Mouse (Mus musculus) heart, embryonic 15.5 days (tissue): ENCODE measurements around the gene Acta1. TPM values are rescaled to one million over a fixed set of nuclear protein-coding genes. Genes with fewer than 3 reads are reported as not detected.

Experiments used
- ATAC-seq: fragments of 200-750 bp; cut with Nextera tagmentation; replicated peaks from 2 replicates; pipeline ENCODE4 v1.8.0; 2017; ENCODE audit warnings: low read depth, moderate TSS enrichment; ENCODE audit not compliant: insufficient number of reproducible peaks, insufficient read depth, low FRiP score
- H3K27ac ChIP-seq: fragments of 300-500 bp; sonication (generic); 2 replicates; pipeline ENCODE4 v1.5.1; 2015; ENCODE audit warnings: mild to moderate bottlenecking, inconsistent platforms
- H3K27me3 ChIP-seq: fragments of 300-500 bp; sonication (generic); 2 replicates; pipeline ENCODE4 v1.6.1; 2015; ENCODE audit warnings: inconsistent platforms
- H3K36me3 ChIP-seq: fragments of 300-500 bp; sonication (generic); 2 replicates; pipeline ENCODE4 v1.6.1; 2015; ENCODE audit warnings: mild to moderate bottlenecking, inconsistent platforms
- H3K4me1 ChIP-seq: fragments of 300-500 bp; sonication (generic); replicated peaks from 2 replicates; pipeline ENCODE4 v1.6.1; 2015; ENCODE audit warnings: inconsistent platforms
- H3K4me2 ChIP-seq: fragments of 300-500 bp; sonication (generic); 2 replicates; pipeline ENCODE4 v1.6.1; 2015; ENCODE audit warnings: inconsistent platforms, mild to moderate bottlenecking, moderate library complexity
- H3K4me3 ChIP-seq: fragments of 300-500 bp; sonication (generic); 2 replicates; pipeline ENCODE4 v1.5.1; 2015; ENCODE audit warnings: mild to moderate bottlenecking, inconsistent platforms
- H3K9ac ChIP-seq: fragments of 300-500 bp; sonication (generic); 2 replicates; pipeline ENCODE4 v1.6.1; 2015; ENCODE audit warnings: mild to moderate bottlenecking, inconsistent platforms
- H3K9me3 ChIP-seq: fragments of 300-500 bp; sonication (generic); replicated peaks from 2 replicates; pipeline ENCODE4 v1.6.1; 2016; ENCODE audit warnings: inconsistent platforms
- WGBS: fragments of 180-500 bp; shearing (Covaris S2); methylation state at CpG from one replicate; pipeline ENCODE4 v1.1.7; 2015; ENCODE audit warnings: mixed read lengths; 5-methylcytosine and 5-hydroxymethylcytosine counted together
- polyA plus RNA-seq: library from polyadenylated mRNA; unstranded; fragments of >200 nt; fragmentation: Nextera tagmentation; extraction: Ambion mirVana; gene quantifications from 2 replicates; pipeline ENCODE4 v1.2.1, GENCODE M21; 2015

The Acta1 gene
- polyA plus RNA-seq, 1 experiment from 2014 or later = 184 TPM

DNA sequence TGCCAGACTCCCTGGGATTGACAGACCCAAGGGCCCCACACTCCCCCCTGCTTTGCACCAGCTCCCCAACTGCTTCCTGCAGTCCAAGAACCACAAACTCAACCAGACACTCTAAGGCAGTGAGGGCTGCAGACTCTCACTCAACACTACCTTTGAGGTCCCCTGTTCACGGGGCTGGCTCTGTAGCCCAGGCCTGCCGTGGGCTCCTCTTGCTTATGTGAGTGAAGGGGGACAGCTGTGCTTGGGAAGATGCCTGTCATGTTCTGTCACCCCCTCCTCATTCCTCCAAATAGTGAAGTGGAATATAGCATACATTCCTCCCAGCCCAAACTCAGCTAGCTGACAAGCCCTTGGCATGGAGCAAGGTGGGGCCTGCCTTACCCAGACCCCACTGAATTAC, 12.1 kb downstream of the Acta1 start:
- Histone ChIP-seq H3K9ac (no peak overlapping the region), H3K4me2 (no peak overlapping the region), H3K27ac (no peak overlapping the region), H3K9me3 (no peaks in the 10 kb centered on the region), H3K36me3 (no peaks in the 10 kb centered on the region), H3K4me1 (peaks cover 15% of the 10 kb centered on the region), H3K4me3 (no peak overlapping the region), H3K27me3 (peaks cover 12% of the 10 kb centered on the region)
- ATAC-seq = no peak
- WGBS = 49% methylated on average over 2 of the region's 2 CpGs

DNA sequence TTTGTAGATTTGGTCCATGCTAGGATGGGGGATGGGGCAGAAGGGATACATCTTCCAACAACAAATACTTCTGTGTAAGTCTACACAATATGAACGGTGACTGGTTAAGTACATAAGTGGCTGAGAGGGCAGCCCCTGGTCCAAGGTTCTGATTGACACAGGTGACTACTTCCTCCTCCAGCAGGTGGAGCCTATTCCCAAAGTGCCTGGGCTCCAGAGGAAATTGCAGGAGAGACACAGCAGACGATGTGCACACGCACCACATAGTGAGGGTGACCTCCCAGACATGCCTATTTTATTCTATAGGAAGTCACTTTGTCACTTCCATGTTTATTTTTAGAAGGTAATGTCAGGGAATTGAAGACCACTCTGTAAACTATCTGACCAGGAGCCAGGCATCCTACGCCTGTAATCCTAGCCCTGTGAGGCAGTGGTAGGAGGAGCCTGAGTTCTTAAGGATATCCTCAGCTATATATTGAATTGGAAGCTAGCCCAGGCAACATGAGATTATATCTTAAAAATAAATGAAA, 13.7 kb downstream of the Acta1 start:
- no peak overlapping the region for H3K4me3 ChIP-seq
- no peak for ATAC-seq
- H3K4me2 ChIP-seq = no peak overlapping the region
- H3K27me3 ChIP-seq = peaks cover 9% of the 10 kb centered on the region
- peaks cover 15% of the 10 kb centered on the region for H3K4me1 ChIP-seq
- H3K36me3 ChIP-seq = no peaks in the 10 kb centered on the region
- 27% methylated on average over 4 of the region's 4 CpGs for WGBS
- H3K9ac ChIP-seq = no peak overlapping the region
- no peaks in the 10 kb centered on the region for H3K9me3 ChIP-seq
- H3K27ac ChIP-seq = no peak overlapping the region

DNA sequence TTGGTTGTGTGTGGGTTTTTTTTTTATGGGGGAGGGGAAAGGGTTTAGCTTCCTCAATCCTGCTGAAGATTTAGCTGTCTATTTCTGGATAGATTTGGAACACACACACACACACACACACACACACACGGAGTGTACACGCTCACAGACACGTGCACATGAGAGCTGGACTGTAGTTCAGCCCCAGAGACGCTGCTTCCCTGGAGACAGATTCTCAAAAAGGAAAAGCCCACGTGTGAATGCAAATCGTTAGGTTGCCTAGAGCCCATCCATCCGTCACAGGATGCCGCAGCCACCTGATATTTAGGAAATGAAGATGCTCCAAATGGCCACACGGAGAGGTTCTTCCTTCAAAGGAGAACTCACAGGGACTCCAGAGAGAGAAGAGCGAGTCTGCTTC, 14.3 kb downstream of the Acta1 start:
- no peak for ATAC-seq
- Histone ChIP-seq H3K9ac (no peak overlapping the region), H3K4me1 (peaks cover 15% of the 10 kb centered on the region), H3K4me3 (no peak overlapping the region), H3K9me3 (no peaks in the 10 kb centered on the region), H3K36me3 (no peaks in the 10 kb centered on the region), H3K4me2 (no peak overlapping the region), H3K27me3 (peaks cover 6% of the 10 kb centered on the region; the same call in 1 of the 2 replicates), H3K27ac (no peak overlapping the region)
- 63% methylated on average over 10 of the region's 10 CpGs for WGBS

DNA sequence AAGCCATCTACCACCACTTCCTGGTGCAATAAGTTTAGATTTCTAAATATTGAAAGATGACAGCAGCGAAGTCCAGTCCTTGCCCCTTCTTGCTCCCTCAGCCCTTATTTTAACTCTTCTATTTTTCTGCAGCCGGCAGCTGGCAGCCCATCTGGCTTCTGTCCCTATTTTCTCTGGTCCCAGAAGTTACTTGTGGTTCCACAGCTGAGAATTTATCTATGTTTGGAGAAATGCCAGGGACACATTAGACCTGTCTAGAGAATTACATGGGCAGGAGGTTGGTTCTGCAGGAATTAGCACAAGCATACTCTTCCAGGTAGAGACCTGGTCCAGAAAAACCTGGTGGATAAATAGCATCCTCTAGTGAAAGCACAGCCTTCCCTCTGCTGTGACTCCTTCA, 16.7 kb downstream of the Acta1 start:
- Histone ChIP-seq H3K4me3 (no peak overlapping the region), H3K27ac (no peak overlapping the region), H3K4me2 (no peak overlapping the region), H3K9ac (no peak overlapping the region), H3K4me1 (no peaks in the 10 kb centered on the region), H3K36me3 (no peaks in the 10 kb centered on the region), H3K27me3 (0 out of 2 replicates have a peak, but pooled peaks cover 3% of the 10 kb centered on the region), H3K9me3 (no peaks in the 10 kb centered on the region)
- no peak for ATAC-seq
- 64% methylated on average over 2 of the region's 2 CpGs for WGBS

DNA sequence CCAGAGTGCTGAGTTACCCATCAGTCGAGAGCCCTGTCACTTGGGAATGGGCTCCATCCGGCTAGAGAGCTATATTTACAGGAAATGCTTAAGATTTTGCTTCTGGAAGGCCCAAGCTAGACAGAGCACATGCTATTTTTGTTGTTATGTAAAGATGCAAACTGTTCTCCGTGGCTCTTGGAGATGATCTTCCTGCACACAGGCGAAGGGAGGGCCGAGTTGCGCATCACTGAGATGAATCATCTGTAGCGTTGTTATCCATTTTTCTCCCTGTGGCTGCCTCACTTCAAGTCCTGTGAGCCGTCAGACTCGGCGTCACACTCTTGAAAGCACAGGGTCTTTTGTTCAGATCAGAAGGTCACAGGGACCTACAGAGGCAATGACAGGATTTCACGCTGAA, 20.2 kb downstream of the Acta1 start:
- no peak for ATAC-seq
- Histone ChIP-seq H3K27me3 (0 out of 2 replicates have a peak, but pooled peaks cover 3% of the 10 kb centered on the region), H3K9ac (no peak overlapping the region), H3K4me2 (no peak overlapping the region), H3K27ac (no peak overlapping the region), H3K4me1 (peaks cover 6% of the 10 kb centered on the region), H3K9me3 (no peaks in the 10 kb centered on the region), H3K4me3 (no peak overlapping the region), H3K36me3 (no peaks in the 10 kb centered on the region)
- 66% methylated on average over 11 of the region's 11 CpGs for WGBS

DNA sequence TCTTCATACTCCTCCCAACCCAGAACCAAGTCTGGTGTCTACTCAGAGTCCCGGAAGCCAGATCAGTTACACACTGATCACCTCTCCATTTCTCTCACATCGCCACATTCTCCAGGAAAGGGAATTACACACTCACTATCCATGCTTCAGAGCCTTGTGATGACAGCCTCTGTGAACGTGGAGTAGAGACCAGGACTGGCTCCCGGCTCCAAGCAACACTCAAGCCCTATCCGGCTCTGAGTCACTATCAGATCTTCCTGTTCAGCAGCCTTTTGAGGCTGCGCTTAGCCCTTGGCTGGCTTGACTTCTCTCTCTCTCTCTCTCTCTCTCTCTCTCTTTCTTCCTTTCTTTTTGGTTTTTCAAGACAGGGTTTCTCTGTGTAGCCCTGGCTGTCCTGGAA, 21.2 kb downstream of the Acta1 start:
- no peak overlapping the region for H3K4me2 ChIP-seq

DNA sequence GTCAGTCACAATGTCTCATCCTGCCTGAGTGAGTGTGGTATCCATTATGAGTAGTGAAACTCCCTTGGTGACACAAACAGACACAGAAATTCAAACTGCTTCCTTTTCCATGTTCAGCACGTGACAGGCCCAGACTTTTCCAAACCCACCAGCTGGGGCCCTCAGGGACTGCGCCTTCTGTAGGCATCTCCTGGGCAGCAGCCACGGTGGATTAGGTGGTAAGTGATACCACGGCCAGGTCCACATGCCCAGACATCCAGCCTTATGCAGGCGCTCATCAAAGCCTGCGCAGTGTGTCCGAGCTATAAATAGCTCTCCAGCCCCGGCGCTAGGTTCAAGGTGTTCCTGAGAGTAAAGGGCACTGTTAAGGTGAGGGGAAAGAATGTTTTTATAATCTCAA, 22.5 kb downstream of the Acta1 start:
- no peak overlapping the region for H3K27ac ChIP-seq
- H3K4me1 ChIP-seq = peaks cover 6% of the 10 kb centered on the region
- no peak overlapping the region for H3K9ac ChIP-seq
- H3K9me3 ChIP-seq = no peaks in the 10 kb centered on the region
- peak; percentile 18; the same call in 1 of the 2 replicates for ATAC-seq
- no peak overlapping the region for H3K4me3 ChIP-seq
- WGBS = 41% methylated on average over 9 of the region's 9 CpGs
- no peaks in the 10 kb centered on the region for H3K36me3 ChIP-seq
- no peak overlapping the region for H3K4me2 ChIP-seq
- H3K27me3 ChIP-seq = no peaks in the 10 kb centered on the region

More for the DNA sequence above, 21.2 kb downstream of the Acta1 start:
- Histone ChIP-seq H3K9ac (no peak overlapping the region), H3K36me3 (no peaks in the 10 kb centered on the region), H3K4me1 (peaks cover 6% of the 10 kb centered on the region), H3K27me3 (no peaks in the 10 kb centered on the region), H3K27ac (no peak overlapping the region), H3K9me3 (no peaks in the 10 kb centered on the region), H3K4me3 (no peak overlapping the region)
- 40% methylated on average over 6 of the region's 6 CpGs for WGBS
- no peak for ATAC-seq

DNA sequence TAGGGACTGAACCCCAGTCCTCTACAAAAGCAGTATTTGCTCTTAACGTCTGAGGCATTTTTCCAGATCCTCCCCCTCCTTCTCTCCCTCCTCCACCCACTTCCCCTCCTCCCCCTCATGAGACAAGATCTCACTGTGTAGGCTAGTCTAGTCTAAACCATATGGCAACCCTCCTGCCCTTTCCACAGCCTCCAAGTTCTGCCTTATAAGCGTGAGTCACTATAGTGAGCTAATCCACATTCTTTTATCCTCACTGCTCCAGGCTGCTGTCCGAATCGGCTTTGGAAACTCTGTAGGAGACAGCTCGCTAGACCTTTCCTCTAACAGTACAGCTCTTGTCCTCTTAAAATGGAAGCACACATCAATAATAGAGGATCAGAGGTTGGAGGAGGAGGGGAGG, 27.6 kb downstream of the Acta1 start:
- 28% methylated on average over 5 of the region's 5 CpGs for WGBS
- Histone ChIP-seq H3K27me3 (peaks cover 16% of the 10 kb centered on the region), H3K27ac (no peak overlapping the region), H3K4me3 (no peak overlapping the region), H3K4me2 (no peak overlapping the region), H3K9ac (no peak overlapping the region), H3K9me3 (no peaks in the 10 kb centered on the region), H3K4me1 (peaks cover 2% of the 10 kb centered on the region), H3K36me3 (no peaks in the 10 kb centered on the region)
- ATAC-seq = peak; percentile 39; the same call in 1 of the 2 replicates

DNA sequence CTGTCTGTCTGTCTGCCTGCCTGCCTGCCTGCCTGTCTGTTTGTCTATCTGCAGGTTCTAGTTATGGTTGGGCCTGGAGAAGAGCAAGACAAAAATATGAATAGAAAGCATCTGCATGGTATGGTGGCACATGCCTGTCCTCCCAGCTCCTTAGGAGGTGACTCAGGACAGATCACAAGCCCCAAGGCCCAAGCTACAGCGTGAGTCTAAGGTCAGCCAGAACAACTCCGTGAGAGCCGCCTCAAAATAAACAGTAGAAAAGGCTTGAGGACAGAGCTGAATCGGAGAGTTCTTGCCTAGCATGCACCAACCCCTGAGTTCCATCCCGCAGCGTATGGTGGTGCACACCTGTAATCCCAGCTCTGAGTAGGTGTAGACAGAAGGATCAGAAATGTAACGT, 28.8 kb downstream of the Acta1 start:
- Histone ChIP-seq H3K36me3 (no peaks in the 10 kb centered on the region), H3K9ac (no peak overlapping the region), H3K4me1 (no peaks in the 10 kb centered on the region), H3K27ac (no peak overlapping the region), H3K9me3 (no peaks in the 10 kb centered on the region), H3K27me3 (peaks cover 19% of the 10 kb centered on the region), H3K4me2 (no peak overlapping the region), H3K4me3 (no peak overlapping the region)
- no peak for ATAC-seq
- WGBS = 70% methylated on average over 7 of the region's 7 CpGs

DNA sequence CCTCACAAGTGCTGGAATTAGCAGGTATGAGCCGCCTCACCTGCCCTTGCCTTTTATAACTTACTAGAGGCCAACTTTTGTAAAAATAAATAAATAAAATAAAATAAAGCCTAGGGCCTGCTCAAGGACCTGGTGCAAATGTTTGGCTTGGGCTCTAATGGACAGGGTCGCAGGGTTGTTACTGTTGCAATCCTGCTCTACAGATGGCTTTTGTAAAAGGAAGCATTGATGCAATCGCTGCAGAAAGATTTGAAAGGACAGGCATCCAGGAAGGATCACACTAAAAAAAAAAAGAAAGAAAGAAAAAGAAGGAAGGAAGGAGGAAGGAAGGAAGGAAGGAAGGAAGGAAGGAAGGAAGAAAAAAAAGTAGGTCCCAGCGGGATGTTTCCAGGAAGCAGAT, 34.2 kb downstream of the Acta1 start:
- no peak overlapping the region for H3K27ac ChIP-seq
- 68% methylated on average over 4 of the region's 4 CpGs for WGBS
- peaks cover 19% of the 10 kb centered on the region for H3K27me3 ChIP-seq
- no peak overlapping the region for H3K9ac ChIP-seq
- no peaks in the 10 kb centered on the region for H3K9me3 ChIP-seq
- peaks cover 14% of the 10 kb centered on the region; the same call in 1 of the 2 replicates for H3K4me1 ChIP-seq
- no peaks in the 10 kb centered on the region for H3K36me3 ChIP-seq
- H3K4me2 ChIP-seq = no peak overlapping the region
- ATAC-seq = no peak
- peak overlapping the region; percentile 94; the same call in 1 of the 2 replicates for H3K4me3 ChIP-seq

DNA sequence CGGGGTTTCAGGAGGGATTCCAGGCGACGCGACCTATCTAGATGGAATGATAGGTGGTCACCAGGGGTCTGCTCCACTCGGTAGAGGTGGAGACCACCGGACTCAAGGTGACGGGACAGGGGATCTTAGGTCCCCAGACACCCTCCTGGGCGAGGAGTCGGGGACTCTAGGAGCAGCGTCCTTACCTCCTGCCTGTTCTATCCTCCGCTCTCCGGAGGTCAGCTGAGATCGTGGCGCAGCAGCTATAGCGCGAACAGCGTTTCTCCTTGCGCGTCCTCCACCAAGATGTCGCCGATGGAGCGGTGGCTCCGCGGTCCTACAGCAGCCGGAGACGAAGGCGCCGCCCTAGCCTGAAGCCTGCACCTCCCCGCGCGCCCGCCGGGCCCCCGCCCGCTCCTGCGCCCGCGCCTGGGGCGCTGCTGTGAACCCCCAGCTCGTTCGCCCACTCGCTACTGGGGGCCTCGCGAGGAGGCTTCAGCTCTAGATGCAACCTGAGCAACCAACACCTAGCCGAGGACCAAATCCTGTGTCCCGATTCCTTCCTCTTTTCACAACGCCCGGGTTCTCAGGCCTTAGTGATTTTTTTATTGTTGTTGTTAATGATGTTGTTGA, 34.8 kb downstream of the Acta1 start, which contains the start of gene Ccsap:
Gene Ccsap (minus strand): TSS at position 562 of the 612 bp plus-strand sequence.
- peak within 1 kb of the TSS; percentile 98 for H3K4me2 ChIP-seq
- peak within 1 kb of the TSS; percentile 64 for H3K27ac ChIP-seq
- H3K9ac ChIP-seq = peak within 1 kb of the TSS; percentile 75
- H3K4me1 ChIP-seq = peaks cover 14% of the 10 kb centered on the region; the same call in 1 of the 2 replicates
- peak; percentile 61 for ATAC-seq
- H3K27me3 ChIP-seq = peaks cover 19% of the 10 kb centered on the region
- under 1% methylated on average over 48 of the region's 48 CpGs for WGBS
- no peaks in the 10 kb centered on the region for H3K36me3 ChIP-seq
- no peaks in the 10 kb centered on the region for H3K9me3 ChIP-seq
- peak within 1 kb of the TSS; percentile 94 for H3K4me3 ChIP-seq
